Mouse (Mus musculus): ENCODE results near the gene Gm3269. TPM values are rescaled to one million over a fixed set of nuclear protein-coding genes. Genes with fewer than 3 reads are reported as not detected.

Gene Gm3269
- not detected in 2 replicates for polyA plus RNA-seq (2012; rRNA removed)

DNA sequence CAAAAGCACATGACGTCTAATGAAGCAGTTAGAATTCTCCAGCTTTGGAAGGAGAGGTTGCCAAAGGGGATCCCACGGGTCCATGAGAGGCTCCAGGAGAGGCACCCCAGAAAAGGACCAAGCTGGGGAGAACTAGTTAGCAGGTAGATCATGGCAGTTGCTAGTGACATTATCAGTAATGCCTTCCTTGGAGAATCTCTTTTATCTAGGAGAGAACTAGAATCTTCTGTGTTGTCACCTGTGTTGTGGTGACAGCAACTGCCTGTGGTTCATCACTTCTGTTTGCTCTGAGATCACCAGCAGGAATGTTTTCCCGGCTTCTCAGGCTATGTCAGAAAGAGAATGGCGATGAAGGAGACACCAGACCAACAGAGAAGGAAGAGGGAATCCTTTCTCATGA lies at the start of gene Gm3269:
Gene Gm3269 (plus strand): TSS at position 301 of the 400 bp plus-strand sequence.

DNA sequence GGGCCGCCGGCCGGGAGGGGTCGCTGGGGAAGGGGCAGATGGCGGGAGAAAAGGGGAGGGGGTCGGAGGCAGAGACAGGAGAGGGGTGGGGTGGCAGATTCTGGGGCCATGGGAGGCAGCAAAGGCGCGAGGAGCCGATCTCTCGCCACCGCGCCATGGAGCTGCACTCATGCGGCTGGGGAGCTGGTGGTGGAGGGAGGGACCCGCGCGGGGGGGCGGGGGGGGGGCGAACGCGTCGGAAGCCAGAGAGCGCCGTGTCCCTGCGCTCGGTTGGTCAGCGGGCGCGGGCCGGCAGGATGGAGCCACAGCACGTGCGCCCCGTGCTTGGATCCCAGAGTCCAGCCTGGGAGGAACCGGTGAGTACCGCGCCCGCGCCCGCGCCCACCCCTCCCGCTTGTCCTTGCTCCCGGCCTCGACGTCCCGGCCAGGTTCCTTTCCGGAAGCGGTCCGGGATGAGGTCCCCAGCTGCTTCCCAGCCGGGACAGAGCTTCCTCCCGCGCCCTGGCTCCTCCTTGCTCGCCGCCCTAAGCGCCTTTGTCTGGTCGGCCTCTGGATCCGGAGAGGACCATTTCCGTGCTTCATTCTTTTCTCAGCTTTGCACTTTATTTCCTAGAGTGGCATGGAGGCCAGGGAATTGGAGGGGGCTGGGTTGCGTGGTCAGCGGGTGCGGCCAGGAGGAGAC lies 17.5 kb downstream of the Gm3269 start, which contains the start of gene Gm3264:
Gene Gm3264 (plus strand): TSS at position 278 of the 682 bp plus-strand sequence.

DNA sequence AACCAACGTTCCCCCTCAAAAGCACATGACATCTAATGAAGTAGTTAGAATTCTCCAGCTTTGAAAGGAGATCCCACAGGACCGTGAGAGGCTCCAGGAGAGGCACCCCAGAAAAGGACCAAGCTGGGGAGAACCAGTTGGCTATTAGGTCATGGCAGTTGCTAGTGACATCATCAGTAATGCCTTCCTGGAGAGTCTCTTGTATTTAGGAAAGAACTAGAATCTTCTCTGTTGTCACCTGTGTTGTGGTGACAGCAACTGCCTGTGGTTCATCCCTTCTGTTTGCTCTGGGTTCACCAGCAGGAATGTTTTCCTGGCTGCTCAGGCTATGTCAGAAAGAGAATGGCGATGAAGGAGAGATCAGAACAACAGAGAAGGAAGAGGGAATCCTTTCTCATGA lies 54.2 kb downstream of the Gm3269 start, which contains the start of gene Gm3278:
Gene Gm3278 (plus strand): TSS at position 301 of the 400 bp plus-strand sequence.

Other genes starting within 250 kb of the Gm3269 start
- 0.05 and 0.08 TPM in 2 replicates for gene Gm8159, start 205.8 kb upstream of the Gm3269 start, polyA plus RNA-seq (2012; rRNA removed)
- gene Gm3239, start 173.9 kb upstream of the Gm3269 start, polyA plus RNA-seq (2012; rRNA removed) = 0.71 and 0.96 TPM in 2 replicates
- gene Gm7876, start 128.9 kb upstream of the Gm3269 start, polyA plus RNA-seq (2012; rRNA removed) = not detected in 2 replicates
- 4.3 and 4.5 TPM in 2 replicates for gene Gm3252, start 111.3 kb upstream of the Gm3269 start, polyA plus RNA-seq (2012; rRNA removed)
- gene Gm9602, start 61.8 kb upstream of the Gm3269 start, polyA plus RNA-seq (2012; rRNA removed) = not detected in 2 replicates
- 3.7 and 4.1 TPM in 2 replicates for gene Gm3264, start 17.5 kb downstream of the Gm3269 start, polyA plus RNA-seq (2012; rRNA removed)
- 0.15 and 0.17 TPM in 2 replicates for gene Gm3278, start 54.3 kb downstream of the Gm3269 start, polyA plus RNA-seq (2012; rRNA removed)
- gene Gm8297, start 145.8 kb downstream of the Gm3269 start, polyA plus RNA-seq (2012; rRNA removed) = not detected in 2 replicates
- gene Gm3298, start 177.8 kb downstream of the Gm3269 start, polyA plus RNA-seq (2012; rRNA removed) = not detected in 2 replicates
- not detected in 2 replicates for gene 4930555G01Rik, start 212.5 kb downstream of the Gm3269 start, polyA plus RNA-seq (2012; rRNA removed)
- 13.0 and 14.3 TPM in 2 replicates for gene Gm8281, start 232.9 kb downstream of the Gm3269 start, polyA plus RNA-seq (2012; rRNA removed)